Mouse (Mus musculus) stomach, postnatal 0 days (tissue): Measurements from ENCODE around the gene C1ra.

Source experiments
- CTCF ChIP-seq: IDR thresholded peaks from 2 replicates; pipeline ENCODE4 v1.5.1; 2016; ENCODE audit warnings: antibody characterized with exemption, low read depth, mild to moderate bottlenecking, moderate library complexity
- EP300 ChIP-seq: optimal IDR thresholded peaks from 2 replicates; pipeline ENCODE3; 2016; ENCODE audit warnings: antibody characterized with exemption

GRCm38 (mm10) chr6:124477922-124478651 is 34.1 kb upstream of the C1ra start:
- TF ChIP-seq CTCF (no peak), EP300 (no peak)
